Mouse (Mus musculus) limb, embryonic 14.5 days (tissue): ENCODE data around the gene Sh3gl1. TPM values are rescaled to one million over a fixed set of nuclear protein-coding genes. Genes with fewer than 3 reads are reported as not detected.
"Not testable (repeated sequence)": the region's sequence is repeated elsewhere in the genome, so short reads cannot be mapped to it uniquely, and the experiment has no call there.

Experiments
- ATAC-seq: fragments of 200-750 bp; cut with Nextera tagmentation; 2 replicates; pipeline ENCODE4 v1.8.0; 2017; ENCODE audit warnings: low read depth, moderate number of reproducible peaks, moderate TSS enrichment; ENCODE audit not compliant: low FRiP score
- DNase-seq: peaks from one replicate; pipeline ENCODE4 v3.0.0-alpha.2; 2015; ENCODE audit warnings: low spot score
- H3K27ac ChIP-seq: fragments of 300-500 bp; sonication (generic); replicated peaks from 2 replicates; pipeline ENCODE4 v1.5.1; 2014; ENCODE audit warnings: low read depth, mild to moderate bottlenecking, low read length, moderate library complexity, mixed read lengths
- H3K27me3 ChIP-seq: fragments of 300-500 bp; sonication (generic); 2 replicates; pipeline ENCODE4 v1.6.1; 2014; ENCODE audit warnings: low read length, mixed read lengths; ENCODE audit not compliant: control insufficient read depth, insufficient read depth
- H3K36me3 ChIP-seq: fragments of 300-500 bp; sonication (generic); 2 replicates; pipeline ENCODE4 v1.6.1; 2014; ENCODE audit warnings: mild to moderate bottlenecking, low read length, moderate library complexity, mixed read lengths; ENCODE audit not compliant: control insufficient read depth, insufficient read depth
- H3K4me1 ChIP-seq: fragments of 300-500 bp; sonication (generic); 2 replicates; pipeline ENCODE4 v1.6.1; 2014; ENCODE audit warnings: antibody characterized with exemption, low read length, mixed read lengths; ENCODE audit not compliant: control insufficient read depth, insufficient read depth
- H3K4me2 ChIP-seq: fragments of 300-500 bp; sonication (generic); replicated peaks from 2 replicates; pipeline ENCODE4 v1.6.1; 2014; ENCODE audit warnings: low read depth, mild to moderate bottlenecking, low read length, moderate library complexity; ENCODE audit not compliant: severe bottlenecking
- H3K4me3 ChIP-seq: fragments of 300-500 bp; sonication (generic); replicated peaks from 2 replicates; pipeline ENCODE4 v1.5.1; 2014; ENCODE audit warnings: low read length
- H3K9ac ChIP-seq: fragments of 300-500 bp; sonication (generic); 2 replicates; pipeline ENCODE4 v1.6.1; 2014; ENCODE audit warnings: mild to moderate bottlenecking, low read depth, low read length, moderate library complexity; ENCODE audit not compliant: severe bottlenecking
- H3K9me3 ChIP-seq: fragments of 300-500 bp; sonication (generic); 2 replicates; pipeline ENCODE4 v1.6.1; 2016; ENCODE audit warnings: low read length; ENCODE audit not compliant: control insufficient read depth
- POLR2A ChIP-seq: fragments of 200-500 bp; IDR thresholded peaks from 2 replicates; pipeline ENCODE4 v1.8.0; 2012; ENCODE audit warnings: inconsistent platforms, mild to moderate bottlenecking, moderate library complexity, borderline replicate concordance; ENCODE audit not compliant: insufficient read depth, insufficient read length; ENCODE audit errors: extremely low read depth
- WGBS: fragments of 180-500 bp; shearing (Covaris S2); extraction: QIAGEN DNeasy Blood & Tissue Kit; methylation state at CpG from one replicate; pipeline ENCODE4 v1.1.7; 2014; 5-methylcytosine and 5-hydroxymethylcytosine counted together
- polyA plus RNA-seq, 2 experiments: library from polyadenylated mRNA; depleted of rRNA in 1 of 2; stranded (reverse) in 1 of 2; unstranded in 1 of 2; fragments of >200 nt; fragmentation: Nextera tagmentation in 1 of 2; extraction: Ambion mirVana in 1 of 2; gene quantifications; 2 replicates each; pipeline versions ENCODE4 v1.2.1 to v1.2.3; 2012 to 2014

Gene Sh3gl1
- polyA plus RNA-seq (2012; rRNA removed) (176 and 194 TPM in 2 replicates), polyA plus RNA-seq (2014; fragmentation: Nextera tagmentation; extraction: Ambion mirVana) (166 and 178 TPM in 2 replicates)

- H3K4me2 ChIP-seq: peak within 1 kb of the TSS; percentile 70
- peak within 1 kb of the TSS; percentile 84 for H3K27ac ChIP-seq
- no peaks in the 10 kb centered on the region for H3K9me3 ChIP-seq
- 0% methylated on average over 73 of the region's 74 CpGs for WGBS
- peaks cover 24% of the 10 kb centered on the region for H3K36me3 ChIP-seq
- ATAC-seq (peak; percentile 90), DNase-seq (peak; percentile 97)
- H3K9ac ChIP-seq: peak within 1 kb of the TSS; percentile 91
- no peaks in the 10 kb centered on the region for H3K27me3 ChIP-seq
- H3K4me3 ChIP-seq: peak within 1 kb of the TSS; percentile 80
- peaks cover 20% of the 10 kb centered on the region for H3K4me1 ChIP-seq
- peak; percentile 79; the same call in 1 of the 2 replicates for TF ChIP-seq POLR2A
Observed at GRCm38 (mm10) chr17:56036176-56036900, at the start of gene Sh3gl1. TSS of gene Sh3gl1 (minus strand) at chr17:56036635.

GRCm38 (mm10) chr17:56080781-56081585, 44.5 kb upstream of the Sh3gl1 start:
- Histone ChIP-seq H3K36me3 (peaks cover 28% of the 10 kb centered on the region), H3K27ac (no peak overlapping the region), H3K4me1 (peaks cover 18% of the 10 kb centered on the region), H3K27me3 (no peaks in the 10 kb centered on the region), H3K9me3 (no peaks in the 10 kb centered on the region), H3K9ac (peak overlapping the region; percentile 74), H3K4me3 (peak overlapping the region; percentile 92), H3K4me2 (peak overlapping the region; percentile 85)
- 9% methylated on average over 8 of the region's 8 CpGs for WGBS
- TF ChIP-seq POLR2A: no peak
- ATAC-seq: peak; percentile 28
- DNase-seq: peak; percentile 84

- H3K4me3 ChIP-seq: peak overlapping the region; percentile 92
- H3K27me3 ChIP-seq: no peaks in the 10 kb centered on the region
- 2% methylated on average over 11 of the region's 11 CpGs for WGBS
- DNase-seq: no peak
- no peak for ATAC-seq
- H3K4me1 ChIP-seq: peaks cover 25% of the 10 kb centered on the region
- no peak for TF ChIP-seq POLR2A
- H3K9me3 ChIP-seq: no peaks in the 10 kb centered on the region
- H3K4me2 ChIP-seq: peak overlapping the region; percentile 85
- peak overlapping the region; percentile 74 for H3K9ac ChIP-seq
- H3K36me3 ChIP-seq: peaks cover 22% of the 10 kb centered on the region
- H3K27ac ChIP-seq: 0 out of 2 replicates have a peak overlapping the region, but pooled peaks have one; percentile 48
Observed at GRCm38 (mm10) chr17:56079921-56080320, 43.5 kb upstream of the Sh3gl1 start.

GRCm38 (mm10) chr17:56078880-56079795, 42.7 kb upstream of the Sh3gl1 start, which contains the start of gene Hdgfl2:
TSS of gene Hdgfl2 (plus strand) at chr17:56079634.
- peak within 1 kb of the TSS; percentile 48; the same call in 1 of the 2 replicates for H3K27ac ChIP-seq
- peak within 1 kb of the TSS; percentile 74 for H3K9ac ChIP-seq
- WGBS: under 1% methylated on average over 61 of the region's 61 CpGs
- H3K4me2 ChIP-seq: peak within 1 kb of the TSS; percentile 85
- H3K9me3 ChIP-seq: no peaks in the 10 kb centered on the region
- ATAC-seq (peak; percentile 93), DNase-seq (peak; percentile 100)
- TF ChIP-seq POLR2A: peak; percentile 75; the same call in 1 of the 2 replicates
- H3K4me3 ChIP-seq: peak within 1 kb of the TSS; percentile 92
- H3K27me3 ChIP-seq: no peaks in the 10 kb centered on the region
- peaks cover 22% of the 10 kb centered on the region for H3K36me3 ChIP-seq
- H3K4me1 ChIP-seq: peaks cover 26% of the 10 kb centered on the region

GRCm38 (mm10) chr17:56078361-56078760, 41.9 kb upstream of the Sh3gl1 start:
- Histone ChIP-seq H3K4me2 (peak overlapping the region; percentile 40; the same call in 1 of the 2 replicates), H3K4me1 (peaks cover 31% of the 10 kb centered on the region), H3K36me3 (peaks cover 18% of the 10 kb centered on the region), H3K27ac (0 out of 2 replicates have a peak overlapping the region, but pooled peaks have one; percentile 19), H3K4me3 (peak overlapping the region; percentile 92)
- H3K9me3 ChIP-seq, H3K9ac ChIP-seq, H3K27me3 ChIP-seq, ATAC-seq, DNase-seq: not testable (repeated sequence)
- WGBS: 71% methylated on average over 9 of the region's 9 CpGs
